Mouse (Mus musculus): Measurements from ENCODE around the gene Rps11. TPM values are rescaled to one million over a fixed set of nuclear protein-coding genes. Genes with fewer than 3 reads are reported as not detected.
A peak's percentile ranks its signal among the peaks of the same experiment; 100 is the strongest.
"Not testable (repeated sequence)": the region's sequence is repeated elsewhere in the genome, so short reads cannot be mapped to it uniquely, and the experiment has no call there.

Gene Rps11
- total RNA-seq (2021): 100 to 1,000 TPM; 457 to 518 TPM
- long read RNA-seq, experiment 1, transcript Rps11-201 (5 exons, 661 nt): major isoform, 155 of 159 reads
- long read RNA-seq, experiment 1, partial matches to known transcripts: 3 of 159 reads
- long read RNA-seq, experiment 1, other reads (novel, unspliced or antisense): 1 of 159 reads
- long read RNA-seq, experiment 2, transcript Rps11-201 (5 exons, 661 nt): major isoform, 188 of 192 reads
- long read RNA-seq, experiment 2, partial matches to known transcripts: 4 of 192 reads
- long read RNA-seq, experiment 2, other reads (novel, unspliced or antisense): 0 of 192 reads

DNA sequence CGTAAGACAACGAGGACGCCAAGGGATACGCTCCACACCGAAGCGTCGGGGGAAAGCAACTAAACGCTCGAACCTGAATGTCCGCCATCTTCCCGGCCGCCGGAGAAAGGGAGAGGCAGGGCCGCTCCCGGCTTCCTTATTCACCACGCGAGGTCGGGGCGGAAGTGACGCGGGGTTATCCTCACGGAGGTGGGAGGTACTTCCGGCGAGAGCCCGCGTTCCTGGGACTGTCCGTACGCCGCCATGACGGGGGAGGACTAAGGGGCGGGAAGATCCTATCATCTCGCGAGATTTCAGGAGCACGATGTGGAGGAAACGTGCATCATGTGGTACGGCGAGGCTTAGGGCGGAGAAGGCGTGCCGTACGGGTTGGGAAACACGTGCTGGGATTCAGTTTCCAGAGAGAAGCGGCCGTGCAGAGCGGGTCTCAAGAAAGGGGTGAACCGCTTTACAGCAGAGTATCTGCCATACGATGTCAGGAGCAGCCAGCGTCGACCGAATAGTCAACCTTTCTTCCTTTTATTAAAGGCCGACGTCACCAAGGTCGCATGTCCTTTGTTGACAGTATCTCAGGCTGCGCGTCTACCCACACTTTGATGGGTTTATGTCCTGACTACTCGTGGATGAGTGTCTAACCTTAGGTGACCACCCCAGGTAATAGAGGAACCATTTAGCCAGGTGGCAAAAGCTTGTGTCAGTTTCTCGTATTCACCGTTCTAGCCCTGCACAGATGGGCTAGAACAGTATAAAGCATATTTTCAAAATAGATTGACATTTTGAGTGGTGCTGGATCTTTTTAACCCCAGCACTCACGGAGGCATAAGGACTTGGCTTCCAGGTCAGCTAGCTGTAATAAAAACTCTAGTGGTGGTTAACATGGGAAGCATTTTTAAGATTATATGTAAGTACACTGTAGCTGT, at the start of gene Rps11:
Gene Rps11, minus strand, starts transcription at position 216 of the 920 bp plus-strand sequence.
- peak within 1 kb of the TSS; percentile 95 for H3K27ac ChIP-seq
- no peak for TF ChIP-seq CTCF (IDR thresholded peaks at IDR 0.05)
- DNase-seq: peak; percentile 99
- intact Hi-C loops (cut with DNase I): loop anchor here (5.0 kb wide), 1 partner anchor 42 kb away; no protein-coding TSS in a partner anchor
- H3K4me3 ChIP-seq: peak within 1 kb of the TSS; percentile 85

GRCm38 (mm10) chr7:45173772-45174171, 49.5 kb upstream of the Rps11 start:
- DNase-seq; H3K4me3 ChIP-seq; H3K27ac ChIP-seq; intact Hi-C loops (cut with DNase I): not testable (repeated sequence)
- TF ChIP-seq CTCF (IDR thresholded peaks at IDR 0.05): peak; percentile 50

DNA sequence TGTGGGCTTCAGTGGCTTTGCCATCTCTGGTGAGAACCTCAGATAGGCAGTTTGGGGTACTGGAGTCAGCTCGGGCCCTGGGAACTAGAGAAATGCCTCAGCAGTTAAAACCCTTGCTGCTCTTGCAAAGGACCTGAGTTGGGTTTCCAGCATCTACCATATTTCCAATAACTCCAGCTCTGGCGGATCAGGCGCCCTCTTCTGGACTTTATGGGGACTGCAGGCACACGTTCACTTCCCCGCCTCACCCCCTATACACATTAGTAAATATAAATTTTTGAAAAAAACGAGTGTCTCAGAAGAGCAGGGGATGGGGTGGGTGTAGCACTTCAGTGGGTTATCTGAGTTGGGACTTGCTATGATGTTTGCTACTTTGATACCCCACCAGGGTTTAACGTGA, 48.7 kb upstream of the Rps11 start:
- intact Hi-C loops (cut with DNase I): no loop called here
- no peak overlapping the region for H3K27ac ChIP-seq
- TF ChIP-seq CTCF (IDR thresholded peaks at IDR 0.05): peak; percentile 57
- no peak for DNase-seq
- H3K4me3 ChIP-seq: no peak overlapping the region

DNA sequence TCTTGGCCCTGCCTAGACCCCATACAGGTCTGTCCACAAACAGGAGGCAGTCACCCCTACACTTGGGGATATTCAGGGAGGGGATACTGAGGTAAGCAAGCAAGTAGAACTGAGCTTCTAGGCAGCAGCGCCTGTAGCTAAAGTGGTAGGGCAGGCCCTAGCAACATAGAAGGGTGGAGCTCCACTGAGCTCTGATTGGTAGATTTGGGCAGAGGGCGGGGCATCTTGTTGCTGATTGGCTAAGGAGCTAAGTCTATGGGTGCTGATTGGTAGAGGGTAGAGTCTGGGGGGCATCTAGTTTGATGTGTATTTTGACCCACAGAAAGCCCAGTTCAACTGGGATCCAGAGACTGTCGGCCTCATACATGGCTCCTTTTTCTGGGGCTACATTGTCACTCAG, 45.3 kb upstream of the Rps11 start:
- TF ChIP-seq CTCF (IDR thresholded peaks at IDR 0.05): no peak
- H3K4me3 ChIP-seq: no peak overlapping the region

DNA sequence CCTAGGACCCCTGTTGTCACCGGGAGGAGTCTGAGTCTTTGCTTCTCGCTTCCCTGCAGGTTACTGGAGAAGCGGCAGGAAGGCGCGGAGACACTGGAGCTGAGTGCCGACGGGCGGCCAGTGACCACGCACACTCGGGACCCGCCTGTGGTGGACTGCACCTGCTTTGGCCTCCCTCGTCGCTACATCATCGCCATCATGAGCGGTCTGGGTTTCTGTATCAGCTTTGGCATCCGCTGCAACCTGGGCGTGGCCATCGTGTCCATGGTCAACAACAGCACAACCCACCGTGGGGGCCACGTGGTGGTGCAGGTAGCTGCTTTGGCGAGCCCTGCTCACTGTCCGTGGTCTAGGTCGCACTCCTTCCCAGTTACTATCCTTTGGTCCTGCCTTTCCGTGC, 44.4 kb upstream of the Rps11 start:
- no peak overlapping the region for H3K27ac ChIP-seq
- 0 out of 2 replicates have a peak overlapping the region, but pooled peaks have one; percentile 7 for H3K4me3 ChIP-seq
- intact Hi-C loops (cut with DNase I): no loop called here
- no peak for DNase-seq
- TF ChIP-seq CTCF (IDR thresholded peaks at IDR 0.05): no peak

More for the DNA sequence above, 45.3 kb upstream of the Rps11 start:
- H3K27ac ChIP-seq: no peak overlapping the region
- no peak for DNase-seq
- intact Hi-C loops (cut with DNase I): no loop called here

DNA sequence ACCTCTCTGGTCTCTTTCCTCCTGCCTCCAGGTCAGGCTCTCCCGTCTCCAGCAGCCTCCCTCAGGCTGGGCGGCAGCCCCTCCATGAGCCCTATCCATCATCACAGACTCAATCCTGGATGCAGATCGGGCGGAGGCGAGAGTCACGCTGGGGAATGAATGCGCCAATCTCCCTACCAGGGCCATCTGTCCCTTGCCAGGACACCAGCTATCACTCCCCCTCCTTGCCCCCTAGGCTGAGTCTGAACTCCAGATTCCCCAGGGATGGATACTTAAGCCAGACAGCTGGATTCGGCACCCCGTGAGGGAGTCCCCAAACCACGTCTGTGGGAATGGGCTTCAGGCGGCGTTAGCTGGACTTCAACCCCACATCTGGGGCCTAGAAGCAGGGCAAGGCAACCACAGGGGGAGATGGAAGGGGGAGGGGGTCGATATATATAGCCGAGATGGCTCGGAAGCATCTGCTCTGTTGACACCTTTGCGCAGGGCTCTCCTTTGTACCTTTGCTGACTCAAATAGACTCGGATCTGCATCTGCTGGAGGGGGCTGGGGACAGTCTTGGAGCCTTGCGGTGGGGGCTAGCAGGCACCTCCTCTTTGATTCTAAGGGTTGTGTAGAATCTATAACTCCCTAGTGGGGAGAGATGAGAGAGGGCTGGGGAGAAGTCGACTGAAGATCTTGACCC, 43.7 kb upstream of the Rps11 start:
- DNase-seq: no peak
- no peak overlapping the region for H3K27ac ChIP-seq
- no peak for TF ChIP-seq CTCF (IDR thresholded peaks at IDR 0.05)
- intact Hi-C loops (cut with DNase I): no loop called here
- no peak overlapping the region for H3K4me3 ChIP-seq

DNA sequence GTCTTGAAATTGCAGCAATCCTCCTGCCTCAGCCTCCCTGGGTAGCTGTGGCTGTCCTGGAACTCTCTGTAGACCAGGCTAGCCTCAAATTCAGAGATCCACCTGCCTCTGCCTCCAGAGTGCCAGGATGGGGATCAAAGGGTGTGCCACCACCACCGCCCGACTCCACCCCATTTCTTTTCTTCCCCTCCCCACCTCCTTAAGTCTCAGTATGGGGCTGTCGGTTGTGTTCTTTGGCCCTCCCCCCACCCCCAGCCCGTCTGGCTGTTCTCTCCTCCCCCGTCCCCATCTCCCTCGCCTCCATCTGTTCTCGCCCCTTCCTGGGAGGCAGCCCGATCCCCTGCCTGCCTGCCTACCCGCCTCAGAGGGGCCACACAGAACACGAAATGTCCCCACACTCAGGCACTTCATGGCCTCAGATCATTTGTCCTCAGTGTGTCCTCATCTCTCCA, 42.7 kb upstream of the Rps11 start:
- Histone ChIP-seq H3K27ac (no peak overlapping the region), H3K4me3 (no peak overlapping the region)
- no peak for TF ChIP-seq CTCF (IDR thresholded peaks at IDR 0.05)
- intact Hi-C loops (cut with DNase I): no loop called here
- no peak for DNase-seq

DNA sequence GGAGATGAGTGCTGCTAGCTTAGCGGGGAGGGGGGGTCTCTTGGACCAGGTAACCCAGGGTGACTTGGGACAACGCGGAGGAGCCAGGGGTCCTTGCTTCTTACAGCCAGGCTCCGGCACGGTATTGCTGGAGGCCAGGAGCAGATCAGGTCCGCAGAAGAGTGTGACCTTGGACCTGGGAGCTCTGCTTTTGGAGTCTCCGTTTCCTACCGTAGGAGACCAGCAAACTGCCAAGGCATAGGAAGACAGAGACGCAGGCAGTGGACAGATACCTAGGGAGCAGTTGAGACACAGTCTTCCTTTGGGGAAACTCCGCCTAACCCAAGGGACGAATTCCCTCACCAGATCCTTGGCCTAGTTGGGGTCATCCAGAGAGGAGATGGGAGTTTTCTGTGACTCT, 41.5 kb upstream of the Rps11 start:
- DNase-seq: no peak
- Histone ChIP-seq H3K27ac (no peak overlapping the region), H3K4me3 (no peak overlapping the region)
- no peak for TF ChIP-seq CTCF (IDR thresholded peaks at IDR 0.05)
- intact Hi-C loops (cut with DNase I): no loop called here

DNA sequence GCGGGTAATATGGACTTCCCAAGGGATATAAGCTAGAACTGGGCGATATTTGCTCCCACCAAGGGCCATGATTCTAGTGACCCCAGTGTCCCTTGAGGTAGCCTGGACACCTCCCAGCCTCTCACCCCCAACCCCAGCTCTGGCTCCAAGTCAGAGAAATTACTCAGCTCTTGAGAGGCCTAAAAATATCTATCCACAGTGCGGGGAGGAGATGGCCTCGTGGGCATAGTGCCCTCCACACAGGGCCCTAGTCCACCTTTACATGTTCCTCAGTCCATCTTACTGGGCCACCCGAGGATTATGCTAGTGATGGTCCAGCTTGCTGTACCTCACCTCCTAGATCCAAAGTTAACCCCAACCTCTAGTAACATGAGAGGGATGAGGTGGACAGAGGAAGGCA, 40.6 kb upstream of the Rps11 start:
- no peak for DNase-seq
- intact Hi-C loops (cut with DNase I): no loop called here
- no peak for TF ChIP-seq CTCF (IDR thresholded peaks at IDR 0.05)
- H3K27ac ChIP-seq: no peak overlapping the region
- H3K4me3 ChIP-seq: no peak overlapping the region

- peak; percentile 44 for DNase-seq
- TF ChIP-seq CTCF (IDR thresholded peaks at IDR 0.05): no peak
- peak within 1 kb of the TSS; percentile 67 for H3K4me3 ChIP-seq
- no peak within 1 kb of the TSS for H3K27ac ChIP-seq
- intact Hi-C loops (cut with DNase I): loop anchor here (2.0 kb wide), 1 partner anchor 135 kb away; no protein-coding TSS in a partner anchor
Observed at GRCm38 (mm10) chr7:45163735-45164490, 39.7 kb upstream of the Rps11 start, which contains the start of gene Slc17a7. Gene Slc17a7 (plus strand): TSS chr7:45163949.

DNA sequence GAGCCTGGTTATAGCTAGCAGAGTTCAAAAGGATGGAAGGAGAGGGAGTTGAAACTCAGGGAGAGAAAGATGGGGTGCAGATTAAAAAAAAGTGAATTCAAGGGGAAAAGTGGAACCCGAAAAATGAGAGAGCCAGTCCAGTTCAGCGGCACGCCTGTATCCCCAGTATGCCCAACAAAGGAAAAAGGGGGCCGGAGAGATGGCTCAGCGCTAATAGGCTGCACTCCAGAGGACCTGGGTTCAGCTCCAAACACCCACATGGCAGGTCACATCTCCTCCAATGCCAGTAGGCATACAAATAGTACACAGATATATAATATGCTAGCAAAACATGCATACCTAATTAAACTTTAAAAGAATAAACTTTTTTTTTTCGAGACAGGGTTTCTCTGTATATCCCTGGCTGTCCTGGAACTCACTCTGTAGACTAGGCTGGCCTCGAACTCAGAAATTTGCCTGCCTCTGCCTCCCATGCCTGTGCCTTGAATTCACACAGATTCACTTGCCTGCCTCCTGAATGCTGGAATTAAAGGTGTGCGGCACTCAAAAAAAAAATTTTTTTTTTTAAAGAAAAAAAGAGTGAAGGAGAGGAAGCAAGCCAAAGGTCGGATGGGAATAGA, 38.9 kb upstream of the Rps11 start:
- no peak overlapping the region for H3K4me3 ChIP-seq
- H3K27ac ChIP-seq: no peak overlapping the region
- intact Hi-C loops (cut with DNase I): loop anchor here (1.0 to 2.0 kb wide), 2 partner anchors 35 to 136 kb away; no protein-coding TSS in a partner anchor
- no peak for TF ChIP-seq CTCF (IDR thresholded peaks at IDR 0.05)
- DNase-seq: no peak
